Mouse (Mus musculus): ENCODE measurements around the gene Akap4.

Akap4 gene

GRCm38 (mm10) chrX:7067219-7067618 is at the start of gene Akap4:
Gene Akap4, plus strand, starts transcription at chrX:7067519.
- no peak for DNase-seq

GRCm38 (mm10) chrX:7041519-7041918 is 25.8 kb upstream of the Akap4 start, which contains the start of gene Ccnb3:
Gene Ccnb3, minus strand, starts transcription at chrX:7041619.
- DNase-seq, result no peak

GRCm38 (mm10) chrX:7057056-7057455 is 10.3 kb upstream of the Akap4 start:
- no peak for DNase-seq

DNA sequence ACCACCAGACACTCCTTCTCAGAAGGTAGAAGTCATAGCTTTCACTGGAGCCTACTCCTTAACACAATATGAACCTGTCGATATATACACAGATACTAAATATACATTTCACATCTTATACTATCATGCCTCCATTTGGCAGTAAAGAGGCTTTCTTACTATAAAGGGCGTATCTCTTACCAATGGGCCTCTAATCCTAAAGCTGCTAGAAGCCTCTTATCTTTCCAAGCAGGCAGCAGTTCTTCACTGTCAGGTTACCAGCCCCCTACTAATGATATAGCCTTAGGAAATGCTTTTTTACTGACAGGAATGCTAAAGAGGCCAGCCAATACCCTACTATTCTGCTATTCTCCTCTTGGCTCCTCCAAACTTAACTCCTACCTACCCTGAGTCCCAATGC is 9.7 kb upstream of the Akap4 start:
- no peak for DNase-seq

GRCm38 (mm10) chrX:7064109-7064508 is 3.2 kb upstream of the Akap4 start:
- DNase-seq, result no peak

DNA sequence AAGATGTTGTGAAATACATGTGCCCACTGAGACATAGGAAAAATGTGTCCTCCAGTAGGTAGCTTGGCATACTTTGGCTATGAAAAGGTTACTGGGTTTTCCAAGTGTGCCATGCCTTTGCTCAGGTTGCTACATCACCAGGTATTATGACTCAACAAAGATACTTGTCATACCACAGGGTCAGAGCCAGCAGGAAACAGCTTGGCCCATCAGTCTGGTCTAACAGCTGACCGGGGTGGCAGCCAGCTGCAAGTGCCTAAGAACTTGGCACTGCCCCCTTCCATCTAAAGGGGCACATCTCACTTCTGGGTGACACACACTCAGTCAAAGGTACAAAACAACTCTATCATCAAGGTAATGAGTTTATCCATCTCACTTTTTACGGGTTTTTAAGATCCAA is 683 bp downstream of the Akap4 start:
- DNase-seq, result no peak

DNA sequence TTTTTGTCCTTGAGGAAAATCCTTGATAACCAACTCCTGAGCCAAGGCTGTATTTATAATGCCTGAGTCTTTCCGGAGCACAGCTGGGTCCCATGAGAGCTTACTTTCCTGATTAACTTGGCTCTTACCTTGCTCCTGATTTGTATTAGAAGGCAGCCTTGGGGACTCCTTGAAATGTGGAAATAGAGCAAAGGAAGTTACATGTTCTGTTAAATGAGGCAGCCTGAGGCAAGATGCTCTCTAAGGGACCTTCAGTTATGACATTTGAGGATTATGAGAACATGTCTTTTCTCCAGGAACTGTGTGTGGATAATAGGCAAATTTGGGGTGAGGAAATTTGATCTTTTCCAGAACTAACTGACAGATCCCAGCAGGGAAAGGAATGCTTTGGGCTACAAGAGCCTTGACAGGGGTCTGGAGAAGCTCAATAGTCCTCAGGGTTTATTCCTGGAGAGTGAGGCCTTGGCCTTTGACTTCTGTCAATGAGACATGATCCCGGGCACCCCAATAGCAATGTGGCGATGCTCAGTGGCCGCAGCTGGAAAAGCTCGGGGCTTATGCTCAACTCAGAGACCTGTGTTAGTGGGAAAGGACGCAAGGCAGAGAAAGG is 12.6 kb downstream of the Akap4 start:
- DNase-seq, result no peak

DNA sequence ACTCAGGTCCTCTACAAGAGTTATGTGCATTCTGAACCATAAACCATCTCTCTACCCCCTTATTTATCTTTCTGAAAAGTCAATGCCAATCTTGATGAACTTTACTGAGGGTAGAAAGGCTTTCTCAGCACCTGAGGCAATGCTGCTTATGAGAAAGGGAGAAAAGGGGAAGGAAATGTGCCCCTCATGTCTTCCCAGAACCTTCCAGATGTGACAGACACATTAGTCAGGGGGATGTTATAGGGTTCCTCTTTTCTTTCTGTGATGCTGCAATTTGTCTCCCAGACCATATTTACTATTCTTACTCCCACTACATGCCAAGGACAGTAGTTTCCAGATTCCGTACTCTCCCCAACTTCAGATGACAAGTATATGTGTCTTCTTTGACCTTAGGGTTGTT is 18.6 kb downstream of the Akap4 start:
- DNase-seq, result no peak

DNA sequence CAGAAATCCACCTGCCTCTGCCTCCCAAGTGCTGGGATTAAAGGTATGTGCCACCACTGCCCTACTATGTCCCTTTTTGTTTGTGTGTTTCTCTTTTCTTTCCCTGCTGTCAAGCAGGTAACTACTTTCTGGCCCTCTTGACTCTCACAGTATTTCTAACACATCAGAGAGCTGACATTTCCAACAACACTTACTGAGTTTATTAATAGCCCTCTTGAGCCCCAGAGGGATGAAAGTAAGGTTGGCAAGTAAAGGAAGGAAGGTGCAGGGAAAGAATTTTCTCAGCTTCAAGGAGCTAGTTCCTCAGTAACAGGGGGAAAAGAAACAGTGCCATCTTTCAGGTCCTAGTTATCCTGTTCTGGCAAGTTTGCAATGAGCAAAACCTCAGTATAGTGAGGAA is 23.0 kb downstream of the Akap4 start:
- no peak for DNase-seq

DNA sequence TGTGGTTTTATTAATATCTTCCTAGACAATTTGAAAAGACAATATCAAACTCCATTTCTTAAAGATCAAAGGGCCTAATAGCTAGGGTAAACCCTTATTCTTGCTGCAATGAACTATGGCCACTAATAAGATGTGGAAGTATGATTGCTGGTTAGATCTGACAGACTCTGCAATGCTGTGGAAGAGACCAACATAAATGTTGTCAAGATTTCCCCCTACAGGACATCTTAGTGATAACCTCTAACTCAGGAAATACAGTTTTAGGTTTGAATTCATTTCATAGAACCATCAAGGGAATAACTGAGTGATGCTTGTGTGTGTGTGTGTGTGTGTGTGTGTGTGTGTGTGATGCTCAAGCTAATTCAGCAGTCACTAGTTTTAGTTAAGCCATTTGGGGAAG is 35.0 kb downstream of the Akap4 start:
- no peak for DNase-seq

DNA sequence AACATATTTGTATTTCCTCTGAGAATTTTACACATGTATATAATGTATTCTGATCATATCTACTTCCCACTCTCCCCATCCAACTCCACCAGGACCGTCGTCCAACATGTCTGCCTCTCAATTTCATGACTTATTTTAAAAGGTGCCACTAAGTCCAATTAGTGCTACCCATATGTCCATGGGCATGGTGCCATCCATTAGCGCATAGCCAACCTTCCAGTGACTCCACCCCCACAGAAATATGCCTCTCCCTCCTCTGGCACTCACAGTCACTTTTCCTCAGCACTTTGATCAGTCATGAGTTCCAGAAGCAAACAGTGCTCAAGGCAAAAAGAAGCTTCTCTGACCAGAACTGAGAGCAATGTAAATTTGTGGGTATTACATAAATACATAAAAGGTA is 47.6 kb downstream of the Akap4 start:
- peak in 1 of 2 experiments; percentile 1 for DNase-seq

DNA sequence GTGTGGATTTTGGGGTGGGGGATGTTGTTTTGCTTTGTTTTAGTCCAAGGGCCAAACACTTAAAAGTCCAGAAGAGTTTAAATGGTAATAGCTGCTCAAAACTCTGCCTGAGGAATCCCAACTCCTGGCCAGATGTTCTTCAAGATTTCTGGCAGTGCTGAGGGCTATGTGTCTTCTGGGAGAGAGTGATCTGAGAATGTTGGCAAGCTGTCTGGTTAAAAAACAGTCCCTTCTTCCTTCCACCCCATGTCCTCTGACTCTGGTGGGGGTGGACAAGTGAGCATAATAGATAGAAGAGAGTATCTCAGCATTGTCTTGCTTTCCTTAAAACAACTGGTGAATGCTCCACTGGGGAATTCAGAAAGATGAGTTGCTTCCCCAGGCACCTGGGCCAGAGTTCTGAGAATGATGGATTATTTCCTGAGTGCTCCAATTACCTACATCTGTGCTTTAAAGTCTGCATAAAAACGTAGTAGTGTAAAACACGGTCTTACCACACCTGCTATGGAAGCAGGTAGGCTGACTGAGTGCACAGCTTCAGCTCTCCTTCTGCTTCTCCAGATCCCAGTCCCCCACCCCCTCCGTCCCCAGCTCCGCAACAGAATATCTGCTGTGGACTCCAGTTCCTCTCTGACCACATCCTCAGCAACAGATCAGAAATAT is 54.4 kb downstream of the Akap4 start:
- DNase-seq, result no peak
